Mouse (Mus musculus) forebrain, embryonic 11.5 days (tissue): Measurements from ENCODE around the gene St7l. TPM values are rescaled to one million over a fixed set of nuclear protein-coding genes. Genes with fewer than 3 reads are reported as not detected.
A peak's percentile ranks its signal among the peaks of the same experiment; 100 is the strongest.

Experiments used
- ATAC-seq: fragments of 200-750 bp; cut with Nextera tagmentation; replicated peaks from 2 replicates; pipeline ENCODE4 v1.8.0; 2017; ENCODE audit warnings: moderate TSS enrichment; ENCODE audit not compliant: low FRiP score
- DNase-seq: peaks from one replicate; pipeline ENCODE4 v3.0.0-alpha.2; 2017; ENCODE audit warnings: low spot score
- H3K27ac ChIP-seq: fragments of 300-500 bp; sonication (generic); 2 replicates; pipeline ENCODE4 v1.5.1; 2014; ENCODE audit warnings: low read depth, low read length
- H3K27me3 ChIP-seq: fragments of 300-500 bp; sonication (generic); 2 replicates; pipeline ENCODE4 v1.6.1; 2014; ENCODE audit warnings: mild to moderate bottlenecking, low read length, mixed read lengths; ENCODE audit not compliant: control insufficient read depth, insufficient read depth
- H3K36me3 ChIP-seq: fragments of 300-500 bp; sonication (generic); 2 replicates; pipeline ENCODE4 v1.6.1; 2014; ENCODE audit warnings: mild to moderate bottlenecking, low read length, moderate library complexity, mixed read lengths; ENCODE audit not compliant: control insufficient read depth, insufficient read depth
- H3K4me1 ChIP-seq: fragments of 300-500 bp; sonication (generic); replicated peaks from 2 replicates; pipeline ENCODE4 v1.6.1; 2014; ENCODE audit warnings: low read length, mixed read lengths; ENCODE audit not compliant: control insufficient read depth, insufficient read depth
- H3K4me2 ChIP-seq: fragments of 300-500 bp; sonication (generic); 2 replicates; pipeline ENCODE4 v1.6.1; 2014; ENCODE audit warnings: low read depth, mild to moderate bottlenecking, low read length, moderate library complexity, mixed read lengths; ENCODE audit not compliant: severe bottlenecking
- H3K4me3 ChIP-seq: fragments of 300-500 bp; sonication (generic); 2 replicates; pipeline ENCODE4 v1.5.1; 2014; ENCODE audit warnings: low read depth, low read length
- H3K9ac ChIP-seq: fragments of 300-500 bp; sonication (generic); 2 replicates; pipeline ENCODE4 v1.6.1; 2014; ENCODE audit warnings: low read length
- H3K9me3 ChIP-seq: fragments of 300-500 bp; sonication (generic); 2 replicates; pipeline ENCODE4 v1.6.1; 2016; ENCODE audit warnings: low read length, mixed read lengths; ENCODE audit not compliant: control insufficient read depth
- WGBS: fragments of 180-500 bp; shearing (Covaris S2); extraction: QIAGEN DNeasy Blood & Tissue Kit; methylation state at CpG from one replicate; pipeline ENCODE4 v1.1.7; 2014; 5-methylcytosine and 5-hydroxymethylcytosine counted together
- polyA plus RNA-seq: library from polyadenylated mRNA; unstranded; fragments of >200 nt; fragmentation: Nextera tagmentation; extraction: Ambion mirVana; gene quantifications from 2 replicates; pipeline ENCODE4 v1.2.1, GENCODE M21; 2014

Gene St7l
- polyA plus RNA-seq, 1 experiment from 2014 or later: 30.3 TPM

GRCm38 (mm10) chr3:104952891-104953670 is 89.3 kb downstream of the St7l start:
- no peaks in the 10 kb centered on the region for H3K9me3 ChIP-seq
- H3K27me3 ChIP-seq: no peaks in the 10 kb centered on the region
- H3K36me3 ChIP-seq: no peaks in the 10 kb centered on the region; the same call in 1 of the 2 replicates
- ATAC-seq (no peak), DNase-seq (no peak)
- H3K9ac ChIP-seq: no peak overlapping the region
- no peak overlapping the region for H3K4me3 ChIP-seq
- WGBS: 95% methylated on average over 23 of the region's 23 CpGs
- no peak overlapping the region for H3K4me2 ChIP-seq
- H3K27ac ChIP-seq: no peak overlapping the region
- H3K4me1 ChIP-seq: no peaks in the 10 kb centered on the region

- Histone ChIP-seq H3K27me3 (peaks cover 3% of the 10 kb centered on the region), H3K9ac (no peak overlapping the region), H3K4me2 (no peak overlapping the region), H3K9me3 (no peaks in the 10 kb centered on the region), H3K4me3 (no peak overlapping the region), H3K4me1 (no peaks in the 10 kb centered on the region), H3K36me3 (no peaks in the 10 kb centered on the region; the same call in 1 of the 2 replicates), H3K27ac (no peak overlapping the region)
- DNase-seq (no peak), ATAC-seq (no peak)
- WGBS: 93% methylated on average over 3 of the region's 3 CpGs
Observed at GRCm38 (mm10) chr3:104954137-104954536, 90.3 kb downstream of the St7l start.

GRCm38 (mm10) chr3:104954551-104954950 is 90.7 kb downstream of the St7l start:
- Histone ChIP-seq H3K36me3 (no peaks in the 10 kb centered on the region; the same call in 1 of the 2 replicates), H3K4me2 (no peak overlapping the region), H3K9me3 (no peaks in the 10 kb centered on the region), H3K27ac (no peak overlapping the region), H3K4me3 (no peak overlapping the region), H3K27me3 (peaks cover 4% of the 10 kb centered on the region), H3K4me1 (no peaks in the 10 kb centered on the region), H3K9ac (no peak overlapping the region)
- ATAC-seq (no peak), DNase-seq (no peak)
- 96% methylated on average over 15 of the region's 15 CpGs for WGBS

- no peak overlapping the region for H3K9ac ChIP-seq
- no peak for DNase-seq
Observed at GRCm38 (mm10) chr3:104956131-104956581, 92.4 kb downstream of the St7l start.

GRCm38 (mm10) chr3:104960026-104961000 is 96.5 kb downstream of the St7l start:
- Histone ChIP-seq H3K27me3 (peaks cover 49% of the 10 kb centered on the region), H3K4me1 (peaks cover 14% of the 10 kb centered on the region), H3K9ac (no peak overlapping the region), H3K4me2 (no peak overlapping the region; the same call in 1 of the 2 replicates), H3K36me3 (no peaks in the 10 kb centered on the region), H3K27ac (no peak overlapping the region), H3K4me3 (no peak overlapping the region), H3K9me3 (no peaks in the 10 kb centered on the region)
- ATAC-seq: no peak
- DNase-seq: peak; percentile 50
- 3% methylated on average over 19 of the region's 19 CpGs for WGBS

More at GRCm38 (mm10) chr3:104956131-104956581, 92.4 kb downstream of the St7l start:
- ATAC-seq: no peak
- H3K4me2 ChIP-seq: no peak overlapping the region
- no peaks in the 10 kb centered on the region for H3K9me3 ChIP-seq
- no peak overlapping the region for H3K27ac ChIP-seq
- no peaks in the 10 kb centered on the region; the same call in 1 of the 2 replicates for H3K36me3 ChIP-seq
- peaks cover 2% of the 10 kb centered on the region; the same call in 1 of the 2 replicates for H3K4me1 ChIP-seq
- H3K27me3 ChIP-seq: peaks cover 20% of the 10 kb centered on the region
- 89% methylated on average over 6 of the region's 6 CpGs for WGBS
- H3K4me3 ChIP-seq: no peak overlapping the region

GRCm38 (mm10) chr3:104961066-104962059 is 97.6 kb downstream of the St7l start, which contains the start of gene Wnt2b:
Wnt2b (minus strand) TSS chr3:104961921.
- peaks cover 14% of the 10 kb centered on the region for H3K4me1 ChIP-seq
- peaks cover 49% of the 10 kb centered on the region for H3K27me3 ChIP-seq
- H3K27ac ChIP-seq: no peak within 1 kb of the TSS
- peak within 1 kb of the TSS; percentile 41; the same call in 1 of the 2 replicates for H3K9ac ChIP-seq
- H3K9me3 ChIP-seq: no peaks in the 10 kb centered on the region
- peak; percentile 61 for ATAC-seq
- H3K4me3 ChIP-seq: peak within 1 kb of the TSS; percentile 44
- H3K36me3 ChIP-seq: no peaks in the 10 kb centered on the region
- DNase-seq: peak; percentile 63
- peak within 1 kb of the TSS; percentile 64 for H3K4me2 ChIP-seq
- 2% methylated on average over 82 of the region's 87 CpGs for WGBS

GRCm38 (mm10) chr3:104962141-104962611 is 98.4 kb downstream of the St7l start:
- Histone ChIP-seq H3K9ac (peak overlapping the region; percentile 29; the same call in 1 of the 2 replicates), H3K9me3 (no peaks in the 10 kb centered on the region), H3K36me3 (no peaks in the 10 kb centered on the region), H3K4me1 (peaks cover 14% of the 10 kb centered on the region), H3K27me3 (peaks cover 49% of the 10 kb centered on the region), H3K27ac (no peak overlapping the region), H3K4me2 (peak overlapping the region; percentile 64), H3K4me3 (peak overlapping the region; percentile 44)
- 1% methylated on average over 31 of the region's 31 CpGs for WGBS
- ATAC-seq: peak; percentile 29
- peak; percentile 68 for DNase-seq
